Mouse (Mus musculus) forebrain, embryonic 11.5 days (tissue): ENCODE results near the gene Ralgds. TPM values are rescaled to one million over a fixed set of nuclear protein-coding genes. Genes with fewer than 3 reads are reported as not detected.

Experiments used
- ATAC-seq: fragments of 200-750 bp; cut with Nextera tagmentation; replicated peaks from 2 replicates; pipeline ENCODE4 v1.8.0; 2017; ENCODE audit warnings: moderate TSS enrichment; ENCODE audit not compliant: low FRiP score
- DNase-seq: peaks from one replicate; pipeline ENCODE4 v3.0.0-alpha.2; 2017; ENCODE audit warnings: low spot score
- H3K27ac ChIP-seq: fragments of 300-500 bp; sonication (generic); 2 replicates; pipeline ENCODE4 v1.5.1; 2014; ENCODE audit warnings: low read depth, low read length
- H3K27me3 ChIP-seq: fragments of 300-500 bp; sonication (generic); 2 replicates; pipeline ENCODE4 v1.6.1; 2014; ENCODE audit warnings: mild to moderate bottlenecking, low read length, mixed read lengths; ENCODE audit not compliant: control insufficient read depth, insufficient read depth
- H3K36me3 ChIP-seq: fragments of 300-500 bp; sonication (generic); 2 replicates; pipeline ENCODE4 v1.6.1; 2014; ENCODE audit warnings: mild to moderate bottlenecking, low read length, moderate library complexity, mixed read lengths; ENCODE audit not compliant: control insufficient read depth, insufficient read depth
- H3K4me1 ChIP-seq: fragments of 300-500 bp; sonication (generic); replicated peaks from 2 replicates; pipeline ENCODE4 v1.6.1; 2014; ENCODE audit warnings: low read length, mixed read lengths; ENCODE audit not compliant: control insufficient read depth, insufficient read depth
- H3K4me2 ChIP-seq: fragments of 300-500 bp; sonication (generic); 2 replicates; pipeline ENCODE4 v1.6.1; 2014; ENCODE audit warnings: low read depth, mild to moderate bottlenecking, low read length, moderate library complexity, mixed read lengths; ENCODE audit not compliant: severe bottlenecking
- H3K4me3 ChIP-seq: fragments of 300-500 bp; sonication (generic); 2 replicates; pipeline ENCODE4 v1.5.1; 2014; ENCODE audit warnings: low read depth, low read length
- H3K9ac ChIP-seq: fragments of 300-500 bp; sonication (generic); 2 replicates; pipeline ENCODE4 v1.6.1; 2014; ENCODE audit warnings: low read length
- H3K9me3 ChIP-seq: fragments of 300-500 bp; sonication (generic); 2 replicates; pipeline ENCODE4 v1.6.1; 2016; ENCODE audit warnings: low read length, mixed read lengths; ENCODE audit not compliant: control insufficient read depth
- WGBS: fragments of 180-500 bp; shearing (Covaris S2); extraction: QIAGEN DNeasy Blood & Tissue Kit; methylation state at CpG from one replicate; pipeline ENCODE4 v1.1.7; 2014; 5-methylcytosine and 5-hydroxymethylcytosine counted together
- polyA plus RNA-seq: library from polyadenylated mRNA; unstranded; fragments of >200 nt; fragmentation: Nextera tagmentation; extraction: Ambion mirVana; gene quantifications from 2 replicates; pipeline ENCODE4 v1.2.1, GENCODE M21; 2014

Gene Ralgds
- polyA plus RNA-seq, 1 experiment from 2014 or later = 47.6 TPM

DNA sequence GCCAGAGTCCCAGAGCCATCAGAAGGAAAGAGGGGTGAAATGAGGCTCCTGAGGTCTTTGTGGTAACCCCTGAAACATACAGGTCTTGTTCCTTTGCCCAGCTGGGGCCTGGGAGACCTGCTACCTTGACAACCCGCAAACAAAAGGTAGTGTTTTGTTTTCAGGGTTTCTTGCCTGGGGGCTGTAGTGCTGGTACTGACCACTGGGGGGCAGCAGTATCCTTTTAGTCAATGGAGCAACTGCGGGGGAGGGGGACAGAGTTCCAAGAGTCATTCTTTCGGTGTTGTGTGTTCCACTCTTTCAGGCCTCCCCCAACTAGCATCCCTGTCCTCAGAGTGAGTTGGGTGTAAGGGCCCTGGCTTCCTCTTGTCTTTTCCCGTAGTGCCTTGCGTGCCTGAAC, 1.6 kb downstream of the Ralgds start:
- Histone ChIP-seq H3K9ac (peak overlapping the region; percentile 95; the same call in 1 of the 2 replicates), H3K4me2 (peak overlapping the region; percentile 97), H3K4me1 (peaks cover 2% of the 10 kb centered on the region; the same call in 1 of the 2 replicates), H3K36me3 (no peaks in the 10 kb centered on the region), H3K27ac (no peak overlapping the region), H3K27me3 (no peaks in the 10 kb centered on the region), H3K9me3 (no peaks in the 10 kb centered on the region), H3K4me3 (peak overlapping the region; percentile 75)
- ATAC-seq = no peak
- 22% methylated on average over 5 of the region's 5 CpGs for WGBS
- peak; percentile 93 for DNase-seq

- ATAC-seq = no peak
- H3K36me3 ChIP-seq = no peaks in the 10 kb centered on the region
- H3K4me2 ChIP-seq = no peak overlapping the region
- WGBS = 44% methylated on average over 5 of the region's 5 CpGs
- peak; percentile 80 for DNase-seq
- H3K9ac ChIP-seq = no peak overlapping the region
- no peak overlapping the region for H3K4me3 ChIP-seq
- H3K27me3 ChIP-seq = no peaks in the 10 kb centered on the region
- peaks cover 2% of the 10 kb centered on the region; the same call in 1 of the 2 replicates for H3K4me1 ChIP-seq
- H3K9me3 ChIP-seq = no peaks in the 10 kb centered on the region
- no peak overlapping the region for H3K27ac ChIP-seq
Measured at GRCm38 (mm10) chr2:28517206-28517909, 4.4 kb downstream of the Ralgds start.

GRCm38 (mm10) chr2:28518231-28518630, 5.3 kb downstream of the Ralgds start:
- H3K9me3 ChIP-seq = no peaks in the 10 kb centered on the region
- no peak overlapping the region for H3K4me2 ChIP-seq
- H3K4me3 ChIP-seq = no peak overlapping the region
- no peaks in the 10 kb centered on the region for H3K36me3 ChIP-seq
- H3K9ac ChIP-seq = no peak overlapping the region
- DNase-seq (no peak), ATAC-seq (no peak)
- WGBS = 27% methylated on average over 2 of the region's 2 CpGs
- no peaks in the 10 kb centered on the region for H3K27me3 ChIP-seq
- H3K27ac ChIP-seq = no peak overlapping the region
- H3K4me1 ChIP-seq = peaks cover 2% of the 10 kb centered on the region; the same call in 1 of the 2 replicates

- Histone ChIP-seq H3K36me3 (no peaks in the 10 kb centered on the region), H3K4me3 (no peak overlapping the region), H3K27ac (no peak overlapping the region), H3K4me2 (no peak overlapping the region), H3K4me1 (peaks cover 14% of the 10 kb centered on the region; the same call in 1 of the 2 replicates), H3K27me3 (no peaks in the 10 kb centered on the region), H3K9me3 (no peaks in the 10 kb centered on the region), H3K9ac (no peak overlapping the region)
- 71% methylated on average over 5 of the region's 5 CpGs for WGBS
- DNase-seq (no peak), ATAC-seq (no peak)
Measured at GRCm38 (mm10) chr2:28520581-28520980, 7.7 kb downstream of the Ralgds start.

- no peaks in the 10 kb centered on the region for H3K36me3 ChIP-seq
- no peak for ATAC-seq
- DNase-seq = no peak
- 77% methylated on average over 6 of the region's 6 CpGs for WGBS
- no peak overlapping the region for H3K4me2 ChIP-seq
- H3K27ac ChIP-seq = no peak overlapping the region; the same call in 1 of the 2 replicates
- H3K4me1 ChIP-seq = peaks cover 22% of the 10 kb centered on the region; the same call in 1 of the 2 replicates
- no peaks in the 10 kb centered on the region for H3K27me3 ChIP-seq
- H3K4me3 ChIP-seq = no peak overlapping the region
- no peaks in the 10 kb centered on the region for H3K9me3 ChIP-seq
- H3K9ac ChIP-seq = no peak overlapping the region
Measured at GRCm38 (mm10) chr2:28521571-28522151, 8.7 kb downstream of the Ralgds start.

DNA sequence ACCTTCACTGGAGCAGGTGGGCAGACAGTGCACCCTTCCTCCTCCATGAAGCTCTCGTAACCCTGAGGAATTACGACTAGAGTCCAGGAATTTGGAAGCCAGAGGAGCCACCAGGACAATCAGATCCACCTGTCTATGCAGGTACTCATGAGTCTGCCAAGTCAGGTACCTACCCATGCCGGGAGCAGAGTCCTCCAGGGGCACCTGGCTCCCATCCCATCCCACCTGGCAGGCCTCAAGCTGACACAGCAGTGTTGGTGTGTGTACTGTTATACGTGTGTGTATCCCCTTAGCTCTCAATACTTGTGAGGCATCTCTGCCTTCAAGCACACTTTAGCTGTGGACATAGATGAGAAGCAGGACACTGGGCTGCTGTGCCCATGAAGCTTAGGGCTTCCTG, 9.2 kb downstream of the Ralgds start:
- Histone ChIP-seq H3K4me3 (no peak overlapping the region), H3K36me3 (no peaks in the 10 kb centered on the region), H3K9me3 (no peaks in the 10 kb centered on the region), H3K9ac (no peak overlapping the region), H3K27ac (no peak overlapping the region), H3K27me3 (no peaks in the 10 kb centered on the region), H3K4me1 (peaks cover 22% of the 10 kb centered on the region; the same call in 1 of the 2 replicates), H3K4me2 (no peak overlapping the region)
- DNase-seq (no peak), ATAC-seq (no peak)
- 86% methylated on average over 4 of the region's 4 CpGs for WGBS

DNA sequence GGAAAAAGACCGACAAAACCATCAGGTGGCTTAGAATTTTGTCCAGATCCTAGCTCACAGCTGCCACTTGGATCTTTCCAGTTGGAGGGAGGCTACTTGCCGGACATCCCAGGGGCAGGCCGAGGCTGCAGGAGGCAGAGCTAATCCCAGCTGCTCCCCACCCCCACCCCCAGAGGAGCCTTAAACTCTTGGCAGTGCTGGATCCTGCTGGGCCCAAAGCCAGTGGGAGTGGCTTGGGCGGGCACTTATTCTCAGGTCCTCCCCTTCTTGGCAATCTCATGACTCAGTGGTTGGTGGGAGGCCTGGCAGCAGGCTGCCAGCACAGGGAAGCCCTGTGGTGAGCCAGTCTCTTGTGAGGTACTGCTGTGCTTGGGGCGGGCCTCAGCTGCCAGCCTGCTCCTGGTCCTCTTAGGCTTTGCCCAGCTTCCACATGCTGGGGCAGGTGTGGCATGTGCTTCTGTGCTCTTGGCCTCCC, 10.8 kb downstream of the Ralgds start:
- Histone ChIP-seq H3K9ac (no peak overlapping the region), H3K4me2 (no peak overlapping the region), H3K9me3 (no peaks in the 10 kb centered on the region), H3K27me3 (no peaks in the 10 kb centered on the region), H3K36me3 (no peaks in the 10 kb centered on the region), H3K27ac (peak overlapping the region; percentile 51; the same call in 1 of the 2 replicates), H3K4me3 (no peak overlapping the region), H3K4me1 (peaks cover 20% of the 10 kb centered on the region; the same call in 1 of the 2 replicates)
- peak; percentile 70 for DNase-seq
- 5% methylated on average over 5 of the region's 5 CpGs for WGBS
- ATAC-seq = peak; percentile 57

GRCm38 (mm10) chr2:28524406-28524805, 11.5 kb downstream of the Ralgds start:
- Histone ChIP-seq H3K36me3 (no peaks in the 10 kb centered on the region), H3K27ac (no peak overlapping the region), H3K4me1 (peaks cover 20% of the 10 kb centered on the region; the same call in 1 of the 2 replicates), H3K27me3 (no peaks in the 10 kb centered on the region), H3K9me3 (no peaks in the 10 kb centered on the region), H3K9ac (no peak overlapping the region), H3K4me2 (no peak overlapping the region), H3K4me3 (no peak overlapping the region)
- 79% methylated on average over 10 of the region's 10 CpGs for WGBS
- DNase-seq (no peak), ATAC-seq (no peak)
